12 mouse cellular contexts compared by ENCODE assay signal in the genomic region with DNA sequence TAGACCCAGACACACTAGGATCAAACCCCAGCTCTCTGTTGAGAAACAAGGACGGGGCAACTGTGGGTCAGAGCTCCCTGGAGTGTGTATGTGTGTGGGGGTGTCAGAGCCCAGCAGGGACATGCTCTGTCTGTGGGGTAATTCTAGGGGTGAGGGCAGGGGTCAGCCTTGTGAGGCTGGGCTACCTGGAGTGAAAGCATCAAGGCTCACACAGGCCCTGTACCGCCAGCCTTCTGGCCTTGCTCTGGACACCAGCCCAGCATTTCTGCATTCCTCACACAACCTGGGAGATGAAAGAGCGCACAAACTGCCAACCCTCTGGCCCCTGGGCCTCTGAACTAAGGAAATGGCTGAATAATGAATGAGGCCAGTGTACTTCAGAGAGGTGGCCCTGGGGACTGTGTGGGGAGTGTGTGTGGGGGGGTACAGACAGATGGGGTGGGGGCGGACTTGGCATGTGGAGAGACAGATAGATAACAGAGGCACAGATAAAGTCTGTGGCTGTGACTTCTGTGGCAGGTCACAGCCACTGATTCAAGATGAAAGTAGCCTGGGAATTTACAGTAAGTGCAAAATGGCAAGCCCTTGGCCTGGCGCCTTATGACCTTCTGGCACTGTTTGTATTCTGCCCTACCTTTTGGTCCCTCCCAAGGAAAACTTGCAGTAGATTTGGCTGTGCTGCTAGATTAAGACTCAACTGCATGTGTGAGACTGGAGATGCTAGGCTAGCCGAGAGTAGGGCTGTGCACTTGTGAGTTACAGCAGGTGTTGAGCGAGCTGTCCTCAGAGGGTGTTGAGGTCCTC.
DNase-seq lines count a peak whose midpoint lies in the region; ATAC-seq and TF ChIP-seq lines count a peak whose summit lies in the region.
"Had no signal": no experiment of that assay in that cellular context is flagged by ENCODE, and none has a peak within 500 bp of the region (broad histone marks: within the 10 kb centered on the region; RNA-seq: fewer than 3 reads in every experiment).

No protein-coding gene starts in this region.

- no peak overlapping the region for H3K4me3 ChIP-seq in hindbrain, postnatal 0 days (ENCODE audit: low read length)
- no peak overlapping the region for H3K4me3 ChIP-seq in hindbrain, embryonic 11.5 days (ENCODE audit: low read depth, low read length)
- no peak overlapping the region for H3K4me3 ChIP-seq in midbrain, embryonic 12.5 days
- H3K4me3 ChIP-seq: intestine, embryonic 15.5 days had no signal

- no peak overlapping the region for H3K4me2 ChIP-seq in hindbrain, postnatal 0 days (ENCODE audit: low read depth, low read length)
- H3K4me2 ChIP-seq in hindbrain, embryonic 11.5 days (replicated peaks; ENCODE audit: low read depth, low read length), result no peak overlapping the region
- no peak overlapping the region for H3K4me2 ChIP-seq in midbrain, embryonic 12.5 days (replicated peaks)
- H3K4me2 ChIP-seq: intestine, embryonic 15.5 days; liver, embryonic 11.5 days had no signal

- peak; percentile 45 for DNase-seq in adrenal gland, adult 2 months
- no peak for DNase-seq in adrenal gland, postnatal 25 days
- no peak for DNase-seq in hindbrain, postnatal 0 days (ENCODE audit: low spot score)
- no peak for DNase-seq in hindbrain, embryonic 11.5 days (ENCODE audit: low spot score)
- DNase-seq in embryo, embryonic 10.5 days (ENCODE audit: low spot score), result peak; percentile 20
- DNase-seq in cerebellum, adult 9-10 months, result no peak
- DNase-seq in yolk sac, embryonic 10.5 days (ENCODE audit: low spot score), result no peak
- DNase-seq: cerebellum, adult 11-12 months had no signal

- peak; percentile 27; the same call in 1 of the 2 replicates for ATAC-seq in hindbrain, postnatal 0 days
- ATAC-seq in hindbrain, embryonic 11.5 days (ENCODE audit: low FRiP score), result no peak
- ATAC-seq in midbrain, embryonic 12.5 days (ENCODE audit: low FRiP score, low read depth), result 0 out of 2 replicates have a peak, but pooled peaks have one; percentile 19
- ATAC-seq: activated CD4-positive, CD25-positive, alpha-beta regulatory T cell, adult 4 months; intestine, embryonic 15.5 days had no signal

- no peaks in the 10 kb centered on the region for H3K4me1 ChIP-seq in hindbrain, postnatal 0 days (ENCODE audit: insufficient read depth, low read length)
- no peaks in the 10 kb centered on the region for H3K4me1 ChIP-seq in hindbrain, embryonic 11.5 days (replicated peaks; ENCODE audit: control insufficient read depth, insufficient read depth, low read length)
- peaks cover 10% of the 10 kb centered on the region for H3K4me1 ChIP-seq in midbrain, embryonic 12.5 days
- H3K4me1 ChIP-seq: intestine, embryonic 15.5 days had no signal

- no peaks in the 10 kb centered on the region for H3K9me3 ChIP-seq in hindbrain, postnatal 0 days (ENCODE audit: low read length)
- H3K9me3 ChIP-seq in hindbrain, embryonic 11.5 days (ENCODE audit: control insufficient read depth, low read length), result no peaks in the 10 kb centered on the region
- H3K9me3 ChIP-seq in midbrain, embryonic 12.5 days, result no peaks in the 10 kb centered on the region
- H3K9me3 ChIP-seq: intestine, embryonic 15.5 days had no signal

- 43% methylated on average over 7 of the region's 7 CpGs for WGBS in hindbrain, postnatal 0 days
- 47% methylated on average over 7 of the region's 7 CpGs for WGBS in hindbrain, embryonic 11.5 days
- WGBS in midbrain, embryonic 12.5 days, result 67% methylated on average over 7 of the region's 7 CpGs

- H3K9ac ChIP-seq in hindbrain, postnatal 0 days (replicated peaks; ENCODE audit: low read length), result no peak overlapping the region
- no peak overlapping the region for H3K9ac ChIP-seq in hindbrain, embryonic 11.5 days (ENCODE audit: low read depth, low read length)
- H3K9ac ChIP-seq in midbrain, embryonic 12.5 days (replicated peaks), result no peak overlapping the region
- H3K9ac ChIP-seq: intestine, embryonic 15.5 days had no signal

- H3K27ac ChIP-seq in hindbrain, postnatal 0 days, result no peak overlapping the region
- H3K27ac ChIP-seq in hindbrain, embryonic 11.5 days (ENCODE audit: low read depth, low read length), result no peak overlapping the region
- 0 out of 2 replicates have a peak overlapping the region, but pooled peaks have one; percentile 30 for H3K27ac ChIP-seq in midbrain, embryonic 12.5 days (replicated peaks)
- H3K27ac ChIP-seq: intestine, embryonic 15.5 days had no signal

- H3K36me3 ChIP-seq in hindbrain, postnatal 0 days (ENCODE audit: insufficient read depth, low read length), result no peaks in the 10 kb centered on the region
- H3K36me3 ChIP-seq in hindbrain, embryonic 11.5 days (ENCODE audit: control insufficient read depth, insufficient read depth, low read length), result no peaks in the 10 kb centered on the region
- no peaks in the 10 kb centered on the region for H3K36me3 ChIP-seq in midbrain, embryonic 12.5 days
- H3K36me3 ChIP-seq: intestine, embryonic 15.5 days had no signal

- TF ChIP-seq CTCF in hindbrain, postnatal 0 days (IDR thresholded peaks at IDR 0.05; ENCODE audit: low read depth), result no peak

- no peaks in the 10 kb centered on the region for H3K27me3 ChIP-seq in hindbrain, postnatal 0 days (ENCODE audit: insufficient read depth, low read length)
- H3K27me3 ChIP-seq in hindbrain, embryonic 11.5 days (ENCODE audit: control insufficient read depth, insufficient read depth, low read length), result no peaks in the 10 kb centered on the region
- peaks cover 13% of the 10 kb centered on the region for H3K27me3 ChIP-seq in midbrain, embryonic 12.5 days
- H3K27me3 ChIP-seq: intestine, embryonic 15.5 days had no signal

Comparison
In these comparisons a context has a peak if more than half of its experiments do, and no peak if none do; other contexts are left out.
1. DNase-seq: peak in adrenal gland, adult 2 months (single experiment) and embryo, embryonic 10.5 days (single experiment); none in adrenal gland, postnatal 25 days (single experiment), hindbrain, postnatal 0 days (single experiment), hindbrain, embryonic 11.5 days (single experiment), cerebellum, adult 9-10 months (single experiment) and yolk sac, embryonic 10.5 days (single experiment).